Mouse (Mus musculus) megakaryocyte-erythroid progenitor cell, adult 5 weeks (primary cell): ENCODE results near the gene Ccnb2. TPM values are rescaled to one million over a fixed set of nuclear protein-coding genes. Genes with fewer than 3 reads are reported as not detected.

Experiments
- polyA plus RNA-seq: library from polyadenylated mRNA; stranded (reverse); fragments of >175 nt; gene quantifications from 2 replicates; pipeline ENCODE4 v1.2.3, GENCODE M21; 2012

Ccnb2 gene
- polyA plus RNA-seq, result 44.1 and 45.7 TPM in 2 replicates

GRCm38 (mm10) chr9:70421257-70422056, at the start of gene Ccnb2:
TSS of gene Ccnb2 (minus strand) at chr9:70421547.

Other genes with a start within 250 kb of the Ccnb2 start
- 0.78 and 0.92 TPM in 2 replicates for gene Myo1e, start 214.2 kb downstream of the Ccnb2 start, polyA plus RNA-seq
- gene Rnf111, start 82.2 kb upstream of the Ccnb2 start, polyA plus RNA-seq, result 6.1 and 6.4 TPM in 2 replicates
- gene Sltm, start 121.2 kb upstream of the Ccnb2 start, polyA plus RNA-seq, result 16.9 and 26.5 TPM in 2 replicates
- gene Gm10642, start 234.7 kb upstream of the Ccnb2 start, polyA plus RNA-seq, result 1.1 and 1.2 TPM in 2 replicates
- 13.3 and 15.8 TPM in 2 replicates for gene Mindy2, start 235.6 kb upstream of the Ccnb2 start, polyA plus RNA-seq